Mouse (Mus musculus) erythroblast, embryonic 14.5 days (primary cell): Measurements from ENCODE around the gene Rftn1.

Experiments used
- GATA1 ChIP-seq: IDR thresholded peaks from 2 replicates; pipeline ENCODE4 v1.6.1; 2012; ENCODE audit warnings: low read length, inconsistent platforms, mixed read lengths
- TAL1 ChIP-seq: IDR thresholded peaks from 3 replicates; pipeline ENCODE4 v1.6.1; 2012; ENCODE audit warnings: low read length, inconsistent platforms, mixed read lengths

GRCm38 (mm10) chr17:50096305-50096704 is 94.2 kb downstream of the Rftn1 start:
- TF ChIP-seq GATA1 (no peak), TAL1 (no peak)
